Mouse (Mus musculus) cerebellum, adult 11 months (tissue): ENCODE data around the gene BC035044.
"Not testable (repeated sequence)": the region's sequence is repeated elsewhere in the genome, so short reads cannot be mapped to it uniquely, and the experiment has no call there.

Experiments used
- DNase-seq: peaks from one replicate; pipeline ENCODE4 v3.0.0; 2022

BC035044 gene

GRCm38 (mm10) chr6:128890948-128891355, at the start of gene BC035044:
Gene BC035044, minus strand, starts transcription at chr6:128891126.
- no peak for DNase-seq

- not testable (repeated sequence) for DNase-seq
Observed at GRCm38 (mm10) chr6:128935889-128936665, 45.2 kb upstream of the BC035044 start.

- not testable (repeated sequence) for DNase-seq
Observed at GRCm38 (mm10) chr6:128934081-128934480, 43.2 kb upstream of the BC035044 start, which contains the start of gene Clec2g. Gene Clec2g, plus strand, starts transcription at chr6:128934381.

- no peak for DNase-seq
Observed at GRCm38 (mm10) chr6:128933050-128933449, 42.1 kb upstream of the BC035044 start.

GRCm38 (mm10) chr6:128917322-128917721, 26.4 kb upstream of the BC035044 start:
- DNase-seq: no peak

GRCm38 (mm10) chr6:128913598-128914254, 22.8 kb upstream of the BC035044 start:
- no peak for DNase-seq

GRCm38 (mm10) chr6:128900796-128901552, 10.0 kb upstream of the BC035044 start:
- DNase-seq: not testable (repeated sequence)

GRCm38 (mm10) chr6:128900044-128900443, 9.1 kb upstream of the BC035044 start:
- DNase-seq: no peak

- no peak for DNase-seq
Observed at GRCm38 (mm10) chr6:128895404-128896001, 4.6 kb upstream of the BC035044 start.

- no peak for DNase-seq
Observed at GRCm38 (mm10) chr6:128888834-128889233, 2.1 kb downstream of the BC035044 start.

GRCm38 (mm10) chr6:128887091-128887790, 3.7 kb downstream of the BC035044 start, which contains the start of gene Clec2i:
Gene Clec2i, plus strand, starts transcription at chr6:128887588.
- DNase-seq: not testable (repeated sequence)

- no peak for DNase-seq
Observed at GRCm38 (mm10) chr6:128871910-128872610, 18.9 kb downstream of the BC035044 start.

- no peak for DNase-seq
Observed at GRCm38 (mm10) chr6:128868861-128869260, 22.1 kb downstream of the BC035044 start.

- DNase-seq: no peak
Observed at GRCm38 (mm10) chr6:128857976-128858375, 33.0 kb downstream of the BC035044 start.

- peak; percentile 40 for DNase-seq
Observed at GRCm38 (mm10) chr6:128856250-128856649, 34.7 kb downstream of the BC035044 start.

GRCm38 (mm10) chr6:128855477-128855876, 35.4 kb downstream of the BC035044 start:
- no peak for DNase-seq

GRCm38 (mm10) chr6:128854895-128855294, 36.0 kb downstream of the BC035044 start:
- DNase-seq: no peak

- peak; percentile 35 for DNase-seq
Observed at GRCm38 (mm10) chr6:128854024-128854820, 36.7 kb downstream of the BC035044 start.

GRCm38 (mm10) chr6:128852766-128853165, 38.2 kb downstream of the BC035044 start:
- DNase-seq: no peak

GRCm38 (mm10) chr6:128851151-128851550, 39.8 kb downstream of the BC035044 start:
- no peak for DNase-seq

GRCm38 (mm10) chr6:128850671-128851070, 40.3 kb downstream of the BC035044 start:
- DNase-seq: no peak
